Mouse (Mus musculus) inflammation-experienced regulatory T-cells, adult 6 months (primary cell): ENCODE results near the gene Tspan9. TPM values are rescaled to one million over a fixed set of nuclear protein-coding genes. Genes with fewer than 3 reads are reported as not detected.

Experiments used
- ATAC-seq: one replicate; pipeline ENCODE4 v1.8.0; 2017
- polyA plus RNA-seq, 3 experiments: library from polyadenylated mRNA; unstranded; fragments of 100-300 nt; shearing (Covaris generic); gene quantifications; one replicate each; pipeline ENCODE4 v1.2.1; 2017

The Tspan9 gene
- polyA plus RNA-seq, 3 experiments from 2014 or later: 0.36 to 1.3 TPM; not detected in 1

DNA sequence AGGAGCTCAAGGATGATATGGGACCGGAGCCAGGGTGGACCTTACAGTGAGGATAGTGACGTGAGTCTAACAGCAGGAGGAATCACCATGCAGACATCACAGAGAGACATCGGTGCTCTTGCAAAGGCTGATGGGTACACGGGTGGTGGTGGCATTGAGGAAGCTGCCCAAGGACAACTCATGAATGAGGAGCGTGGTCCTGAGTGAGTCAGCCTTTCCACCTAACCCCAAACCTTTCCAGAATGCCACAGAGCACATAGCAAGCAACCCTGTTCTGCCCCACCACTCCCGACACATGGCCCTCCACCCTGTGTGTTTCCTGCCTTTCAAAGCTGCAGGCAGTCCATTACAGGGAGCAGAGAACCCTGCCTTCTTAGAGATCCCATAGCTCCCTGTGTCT, 223.9 kb downstream of the Tspan9 start:
- no peak for ATAC-seq

DNA sequence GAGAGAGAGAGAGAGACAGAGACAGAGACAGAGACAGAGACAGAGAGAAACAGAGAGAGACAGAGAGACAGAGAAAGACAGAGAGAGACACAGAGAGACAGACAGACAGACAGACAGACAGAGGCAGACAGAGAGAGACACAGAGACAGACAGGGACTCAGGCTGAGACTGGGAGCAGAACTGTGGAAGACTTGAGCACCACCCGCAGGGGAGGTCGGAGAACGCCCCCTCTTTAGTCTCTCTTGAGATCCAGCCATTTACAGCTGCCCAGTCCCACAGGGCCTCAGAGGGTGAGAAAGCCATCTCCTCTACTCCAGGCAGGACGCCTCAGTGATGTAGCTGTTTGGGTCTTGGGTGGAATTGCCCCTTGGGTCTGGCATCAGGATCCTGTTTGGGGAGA, 225.7 kb downstream of the Tspan9 start:
- ATAC-seq: no peak

DNA sequence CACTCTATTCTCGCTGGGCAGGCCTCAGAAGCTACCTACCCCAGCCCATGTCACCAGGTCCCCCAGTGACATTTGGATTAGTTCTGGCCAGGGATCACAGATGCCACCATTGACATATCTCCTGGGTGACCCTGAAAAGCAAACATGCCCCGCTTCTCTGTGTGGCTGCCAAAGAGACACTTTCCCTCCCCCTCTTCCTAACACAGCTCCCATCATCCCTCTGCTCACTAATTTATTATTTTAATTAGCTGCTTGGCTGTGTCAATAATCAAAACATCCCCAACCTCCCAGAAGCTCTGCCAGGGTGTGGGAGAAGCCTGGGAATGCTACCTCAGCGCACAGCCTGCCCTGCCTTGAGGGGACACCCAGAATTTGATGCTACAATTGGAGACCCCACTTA, 226.4 kb downstream of the Tspan9 start:
- ATAC-seq: no peak

DNA sequence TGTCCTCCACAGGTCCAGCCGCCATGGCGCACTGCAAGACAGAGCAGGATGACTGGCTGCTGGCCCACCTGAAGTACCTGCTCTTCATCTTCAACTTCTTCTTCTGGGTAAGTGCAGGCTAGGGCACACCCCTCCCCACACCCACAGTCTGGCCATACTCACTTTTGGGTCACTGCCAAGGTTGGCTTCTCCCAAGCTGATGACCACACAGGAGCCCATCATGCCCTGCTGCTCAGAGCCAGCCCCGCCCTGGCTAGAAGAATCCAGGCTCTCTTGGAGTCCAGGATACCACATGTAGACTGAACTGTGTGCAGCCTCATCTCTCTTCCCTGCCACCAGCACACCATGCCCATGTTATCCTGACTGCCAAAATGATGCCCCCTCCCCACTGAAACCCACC, 230.5 kb downstream of the Tspan9 start:
- ATAC-seq: no peak

DNA sequence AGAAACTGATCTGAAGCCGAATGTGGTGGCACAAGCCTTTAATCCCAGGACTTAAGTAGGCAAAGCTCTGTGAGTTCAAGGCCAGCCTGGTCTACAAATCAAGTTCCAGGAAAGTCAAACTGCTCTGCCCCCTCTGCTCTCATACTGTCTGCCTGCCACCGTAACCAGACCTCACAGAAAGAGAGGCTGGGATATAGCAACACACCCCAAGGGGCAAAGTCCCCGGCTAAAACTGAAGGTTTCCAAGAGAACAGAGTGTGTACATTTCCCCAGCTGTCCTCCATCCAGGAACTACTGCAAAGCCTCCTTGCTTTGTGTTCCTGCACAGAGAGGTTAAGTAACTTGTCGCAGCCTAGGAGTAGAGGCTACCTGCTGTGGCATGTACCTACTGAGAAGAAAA, 231.7 kb downstream of the Tspan9 start:
- no peak for ATAC-seq

Other genes starting within 250 kb of the Tspan9 start
- not detected for gene Tead4, start 157.2 kb upstream of the Tspan9 start, polyA plus RNA-seq
- 1 to 10 TPM in 1 of 3 experiments, under 1 TPM in 2; 0.92 to 1.3 (median 0.98) TPM for gene Tulp3, start 212.3 kb upstream of the Tspan9 start, polyA plus RNA-seq
- gene Rhno1, start 219.3 kb upstream of the Tspan9 start, polyA plus RNA-seq: 10 to 100 TPM; 62.0 to 75.7 (median 67.7) TPM
- gene Foxm1, start 219.4 kb upstream of the Tspan9 start, polyA plus RNA-seq: 1 to 10 TPM; 2.0 to 9.6 (median 2.7) TPM
- under 1 TPM in 1 of 3 experiments, not detected in 2; 0.30 TPM for gene Tex52, start 231.9 kb upstream of the Tspan9 start, polyA plus RNA-seq
- not detected for gene Gm44596, start 231.9 kb upstream of the Tspan9 start, polyA plus RNA-seq